Mouse (Mus musculus): ENCODE measurements around the gene Rcn1.

Rcn1 gene

DNA sequence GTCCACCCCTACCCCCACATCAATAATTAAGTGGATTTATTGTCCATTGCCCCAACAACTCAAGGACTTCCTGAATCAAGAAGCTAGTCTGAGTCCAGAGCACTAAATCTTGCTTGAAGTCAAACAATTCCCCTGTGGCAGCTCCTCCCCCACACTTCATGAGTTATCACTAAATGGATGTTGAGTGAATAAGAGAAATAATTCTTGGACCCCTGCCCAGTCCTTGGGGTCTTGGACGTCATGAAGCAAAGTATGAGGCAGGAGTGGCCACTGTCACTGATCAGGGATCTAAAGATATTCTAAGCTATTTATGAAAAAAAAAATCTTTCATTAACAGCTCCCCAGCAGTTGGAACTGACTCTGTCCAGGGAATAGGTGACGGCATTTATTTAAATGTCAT lies 6.6 kb downstream of the Rcn1 start:
- DNase-seq, result no peak

DNA sequence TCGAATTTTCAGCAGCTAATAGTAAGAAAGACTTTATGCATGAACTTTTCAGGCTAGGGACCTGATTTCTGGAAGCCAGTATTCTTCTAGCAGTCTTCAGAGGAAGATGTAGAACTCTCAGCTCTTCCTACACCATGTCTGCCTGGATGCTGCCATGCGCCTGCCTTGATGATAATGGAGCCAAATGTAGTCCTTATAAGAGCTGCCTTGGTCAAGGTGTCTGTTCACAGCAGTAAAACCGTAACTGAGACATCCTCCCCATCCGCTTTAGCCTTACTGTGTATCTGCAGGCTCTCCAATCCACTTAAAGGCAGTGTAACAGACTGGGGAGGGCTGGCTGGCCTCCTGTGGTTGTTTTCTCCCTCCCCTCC lies 7.7 kb downstream of the Rcn1 start:
- no peak for DNase-seq

DNA sequence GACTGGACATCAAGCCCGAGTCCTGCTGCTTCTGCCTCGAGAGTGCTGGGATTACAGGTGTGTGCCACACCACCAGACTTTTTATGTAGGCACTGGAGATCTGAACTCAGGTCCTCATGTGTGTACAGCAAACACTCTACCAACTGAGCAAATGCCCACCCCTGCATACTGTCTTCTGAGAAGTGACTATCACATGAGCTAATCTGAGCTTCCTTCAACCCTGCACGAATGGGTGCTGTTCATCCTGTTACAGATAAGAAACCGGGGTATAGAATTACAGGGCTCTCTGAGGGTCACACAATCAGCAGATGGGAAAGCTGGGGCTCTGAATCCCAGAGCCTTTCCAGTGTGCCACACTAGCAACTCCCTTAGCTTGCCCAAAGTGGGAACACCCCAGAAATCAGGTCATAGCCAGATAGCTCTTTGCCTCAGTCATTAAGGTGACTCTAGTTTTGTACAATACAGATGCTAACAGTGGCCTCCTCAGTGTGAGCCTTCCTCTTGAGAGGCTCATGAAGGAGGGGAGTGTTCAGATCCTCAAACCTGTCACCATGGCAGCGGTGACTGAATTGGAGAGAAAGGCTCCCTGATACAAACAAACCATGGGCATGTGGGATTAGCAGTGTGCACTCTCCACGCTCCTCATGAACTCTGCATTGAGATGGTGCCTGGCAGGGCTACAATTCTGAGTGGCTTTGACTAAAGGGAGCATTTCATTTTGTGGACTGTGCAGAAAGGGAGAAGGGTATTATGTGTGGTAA lies 8.3 kb downstream of the Rcn1 start:
- DNase-seq, result no peak

DNA sequence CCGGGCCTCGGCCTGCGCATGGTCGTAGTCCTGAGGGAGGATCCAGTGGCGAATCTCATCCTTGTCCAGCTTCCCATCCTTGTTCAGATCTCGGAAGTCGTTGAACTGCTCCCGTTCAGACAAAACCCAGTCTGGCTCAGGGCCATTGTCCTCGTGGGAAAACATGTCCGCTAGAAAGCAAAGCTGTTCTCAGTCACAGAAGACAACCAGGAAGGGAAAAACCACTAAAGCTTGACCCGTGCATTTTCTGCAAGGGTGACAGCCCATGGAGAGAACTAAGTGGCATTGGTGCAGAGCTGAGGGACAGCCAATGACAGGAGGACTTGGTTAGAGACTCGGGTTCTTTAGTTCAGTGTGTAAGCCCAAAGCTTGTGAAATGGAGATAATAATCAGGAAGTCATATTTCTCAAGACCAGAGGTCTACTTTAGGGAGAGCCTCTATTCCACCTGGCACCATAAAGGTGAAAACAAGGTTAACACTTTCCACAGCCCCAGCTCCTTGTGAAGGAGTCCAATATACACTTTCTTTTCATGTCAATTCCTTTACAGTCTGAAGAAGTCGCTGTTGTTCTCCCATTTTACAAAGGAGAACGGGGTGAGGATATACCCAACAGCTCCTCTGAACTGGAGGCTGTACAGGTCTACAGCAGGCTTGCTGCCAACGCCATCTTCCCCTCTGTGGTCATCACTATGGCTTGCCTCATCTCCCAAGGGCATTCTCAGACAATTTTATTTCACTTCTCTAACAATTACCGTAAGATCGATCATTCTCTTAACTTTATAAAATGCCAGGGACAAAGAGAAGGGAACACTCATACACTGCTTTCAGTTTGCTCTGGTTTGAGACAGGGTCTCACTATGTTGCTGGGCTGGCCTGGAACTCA lies 9.9 kb downstream of the Rcn1 start:
- no peak for DNase-seq

DNA sequence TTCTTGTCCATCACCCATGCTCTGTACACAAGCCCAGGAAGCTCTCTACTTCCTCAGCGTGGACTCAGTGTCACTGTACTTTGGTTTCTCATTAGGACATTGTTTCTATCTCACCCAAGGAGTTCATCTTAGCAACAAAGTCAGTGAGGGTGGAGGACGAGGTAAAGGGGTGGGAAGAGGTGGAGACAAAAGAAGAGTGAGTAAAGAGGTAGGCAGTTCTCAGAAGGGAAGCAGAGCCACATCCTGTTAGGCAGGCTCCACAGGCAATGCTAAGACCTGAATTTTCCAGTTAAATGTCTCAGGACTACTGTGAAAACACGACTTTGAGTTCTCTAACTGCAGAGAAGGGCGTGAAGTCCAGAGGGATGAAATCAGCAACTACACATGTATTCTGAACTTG lies 12.7 kb downstream of the Rcn1 start:
- no peak for DNase-seq

- DNase-seq, result no peak
Observed at GRCm38 (mm10) chr2:105384998-105385397, 14.1 kb downstream of the Rcn1 start.

DNA sequence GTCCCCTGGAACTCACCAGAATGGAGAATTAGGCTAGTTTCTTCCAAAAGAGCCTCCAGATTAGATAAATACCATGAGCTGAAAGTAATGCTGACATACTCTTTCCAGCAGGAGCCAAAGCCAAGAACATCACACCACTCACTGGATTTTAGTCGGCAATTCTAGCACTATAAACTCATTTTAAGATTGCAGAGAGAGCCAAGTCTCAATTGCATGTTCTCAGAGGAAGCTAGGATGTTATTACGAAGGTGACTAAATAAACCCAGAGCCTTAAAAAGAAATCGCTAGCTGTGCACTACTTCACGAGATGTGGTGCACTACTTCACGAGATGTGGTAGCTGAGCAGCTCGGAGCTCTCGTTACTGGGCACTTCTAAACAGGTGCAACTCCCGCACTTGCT lies 16.1 kb downstream of the Rcn1 start:
- no peak for DNase-seq

DNA sequence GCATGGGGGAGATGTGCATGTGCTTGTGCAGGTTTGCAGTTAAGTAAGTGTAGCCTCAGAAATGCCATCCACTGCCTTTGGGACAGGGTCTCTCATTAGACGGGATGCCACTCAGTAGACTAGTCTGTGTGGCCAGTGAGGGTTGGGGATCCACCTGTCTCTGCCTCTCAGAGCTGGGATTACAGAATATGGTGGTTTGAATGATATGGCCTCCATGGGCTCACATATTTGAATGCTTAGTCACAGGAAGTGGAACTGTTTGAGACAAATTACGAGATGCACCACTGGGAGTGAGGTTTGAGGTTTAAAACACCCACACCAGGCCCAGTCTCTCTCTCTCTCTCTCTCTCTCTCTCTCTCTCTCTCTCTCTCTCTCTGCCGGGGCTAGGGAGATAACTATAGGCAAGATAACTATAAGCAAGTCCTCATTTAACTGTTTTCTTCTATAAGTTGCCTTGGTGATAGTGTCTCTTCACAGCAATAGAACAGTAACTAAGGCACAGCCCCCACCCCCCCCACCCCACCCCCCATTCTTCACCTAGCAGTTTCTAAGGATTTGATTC lies 18.3 kb downstream of the Rcn1 start:
- DNase-seq, result no peak

- no peak for DNase-seq
Observed at GRCm38 (mm10) chr2:105379682-105380081, 19.4 kb downstream of the Rcn1 start.

DNA sequence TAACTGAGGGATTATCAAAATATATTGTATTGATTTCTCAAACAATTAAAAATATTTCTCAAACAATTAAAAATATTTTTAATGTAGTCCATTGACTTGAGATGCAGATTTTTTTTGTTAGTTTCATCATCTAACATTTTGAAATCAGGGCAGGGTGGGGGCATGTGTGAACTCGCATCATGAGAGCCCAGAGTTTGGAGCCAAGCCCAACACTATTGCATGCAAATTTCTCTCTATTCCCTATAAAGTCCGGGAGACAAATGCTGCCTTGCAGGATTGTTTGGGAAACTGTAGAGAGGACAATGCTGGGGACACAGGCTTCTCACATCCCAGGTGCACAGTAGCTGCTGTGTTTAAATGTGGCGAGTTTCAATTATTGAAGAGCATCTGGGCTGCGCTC lies 23.4 kb downstream of the Rcn1 start:
- DNase-seq, result no peak

DNA sequence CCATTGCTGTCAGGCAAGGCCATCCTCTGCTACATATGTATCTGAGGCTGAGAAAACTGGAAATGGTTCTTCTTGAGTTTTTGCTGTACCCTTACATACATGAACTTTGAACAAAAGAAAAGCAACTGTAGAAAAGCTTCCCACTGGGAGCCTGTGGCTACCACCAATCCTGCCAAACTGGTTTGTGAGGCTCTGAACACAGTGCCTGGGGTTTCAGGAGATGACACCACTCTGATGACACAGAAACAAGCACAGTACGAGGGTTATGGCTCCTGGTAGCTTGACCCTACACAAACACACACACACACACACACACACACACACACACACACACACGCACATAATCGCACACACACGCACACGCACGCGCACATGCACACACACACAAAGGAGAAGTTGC lies 23.9 kb downstream of the Rcn1 start:
- no peak for DNase-seq

DNA sequence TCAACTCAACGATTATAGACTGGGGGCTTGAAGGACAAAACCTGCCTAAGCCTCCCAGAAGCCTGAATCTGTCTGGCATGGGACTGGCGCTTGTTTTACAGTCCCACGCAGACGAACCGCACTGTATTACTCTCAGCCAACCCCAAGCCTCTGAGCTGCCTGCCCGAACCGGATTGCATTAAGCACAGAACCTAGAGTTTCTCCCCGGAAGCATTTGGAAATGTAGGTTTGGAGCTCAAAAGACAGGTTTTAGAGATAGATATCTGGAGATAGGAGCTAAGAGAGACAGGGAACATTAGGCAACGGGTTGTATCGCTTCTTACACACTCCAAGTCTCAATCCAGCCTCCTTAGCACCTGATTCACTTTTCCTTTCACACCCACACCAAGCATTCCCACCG lies 25.5 kb downstream of the Rcn1 start:
- no peak for DNase-seq

DNA sequence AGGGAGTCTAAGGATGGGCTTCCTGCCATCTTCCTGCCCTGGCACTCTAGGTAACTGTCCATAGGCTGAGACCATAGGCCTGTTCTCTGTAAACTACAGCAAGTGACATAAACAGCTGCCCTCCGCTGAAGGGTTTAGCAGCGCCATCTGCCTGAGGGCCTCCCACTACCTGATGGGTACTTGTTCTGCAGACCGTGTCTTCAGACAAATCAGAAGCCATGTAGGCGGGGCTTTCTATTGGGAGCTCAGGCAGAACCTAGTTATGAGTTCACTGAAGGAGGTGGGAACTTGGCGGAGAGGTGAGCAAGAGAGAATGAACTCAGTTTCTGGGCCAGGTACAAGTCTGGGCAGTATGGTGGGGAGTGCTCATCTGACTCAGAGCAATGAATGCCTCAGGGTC lies 26.4 kb downstream of the Rcn1 start:
- DNase-seq, result no peak

DNA sequence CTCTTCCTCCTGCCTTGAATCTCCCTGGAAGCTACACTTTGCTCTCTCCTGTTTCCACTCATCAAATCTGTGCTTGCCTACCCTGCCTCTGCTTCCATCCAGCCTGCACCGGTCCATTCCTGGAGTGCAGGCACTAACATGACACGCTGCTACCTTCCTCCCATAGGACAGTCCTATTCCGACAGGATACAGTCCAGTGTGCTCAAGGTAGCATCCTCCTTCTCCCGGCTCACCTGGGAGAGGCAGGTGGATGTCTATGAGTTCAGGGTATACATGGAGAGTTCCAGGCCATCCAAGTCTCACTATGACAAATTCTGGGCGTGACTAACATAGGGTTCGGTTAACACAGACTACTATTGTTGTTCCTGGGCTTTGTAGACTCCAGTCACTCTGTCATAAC lies 27.0 kb downstream of the Rcn1 start:
- no peak for DNase-seq

- no peak for DNase-seq
Observed at GRCm38 (mm10) chr2:105370698-105371097, 28.4 kb downstream of the Rcn1 start.

- no peak for DNase-seq
Observed at GRCm38 (mm10) chr2:105370240-105370639, 28.9 kb downstream of the Rcn1 start.

GRCm38 (mm10) chr2:105367623-105368022 lies 31.5 kb downstream of the Rcn1 start:
- DNase-seq, result no peak

DNA sequence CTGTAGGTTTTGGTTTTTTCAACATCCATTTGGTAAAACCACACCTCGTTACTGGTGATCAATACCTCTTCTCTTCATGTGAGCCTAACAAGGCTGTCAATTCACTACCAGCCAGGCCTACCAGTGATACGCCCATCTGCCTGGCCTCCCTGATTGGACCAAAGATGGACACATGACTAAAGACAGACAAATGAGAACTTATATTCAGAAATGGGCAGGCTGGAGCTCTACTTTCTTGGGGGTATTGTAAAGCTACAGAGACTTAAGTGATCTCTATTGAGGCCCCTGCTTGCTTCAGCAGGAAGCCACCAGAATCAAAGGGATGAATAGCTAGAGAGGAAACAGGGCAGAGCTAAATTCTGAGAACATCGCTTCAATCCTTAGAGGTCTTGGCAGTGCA lies 41.1 kb downstream of the Rcn1 start:
- no peak for DNase-seq

DNA sequence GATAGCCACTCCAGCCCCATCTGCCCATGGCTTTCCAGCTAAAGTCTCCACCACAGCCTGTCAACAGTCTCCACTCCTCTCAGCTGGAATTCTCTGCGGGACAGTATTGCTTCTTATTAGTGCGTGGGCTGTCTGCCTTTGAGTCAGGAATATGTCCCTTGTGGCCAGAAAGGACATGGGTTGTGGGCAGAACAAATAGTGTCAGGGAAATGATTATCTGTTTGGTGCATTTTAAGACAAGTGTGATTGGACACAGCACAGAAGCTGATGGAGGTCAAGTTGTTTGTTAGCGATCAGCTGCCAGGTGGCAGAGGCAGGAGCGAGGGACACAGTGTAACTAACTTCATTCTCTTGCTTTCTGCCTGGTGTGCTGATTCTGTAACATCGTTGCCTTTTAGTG lies 42.3 kb downstream of the Rcn1 start:
- peak in 1 of 2 experiments; percentile 27 for DNase-seq

- no peak for DNase-seq
Observed at GRCm38 (mm10) chr2:105348886-105349285, 50.2 kb downstream of the Rcn1 start.

GRCm38 (mm10) chr2:105339993-105340392 lies 59.1 kb downstream of the Rcn1 start:
- no peak for DNase-seq

DNA sequence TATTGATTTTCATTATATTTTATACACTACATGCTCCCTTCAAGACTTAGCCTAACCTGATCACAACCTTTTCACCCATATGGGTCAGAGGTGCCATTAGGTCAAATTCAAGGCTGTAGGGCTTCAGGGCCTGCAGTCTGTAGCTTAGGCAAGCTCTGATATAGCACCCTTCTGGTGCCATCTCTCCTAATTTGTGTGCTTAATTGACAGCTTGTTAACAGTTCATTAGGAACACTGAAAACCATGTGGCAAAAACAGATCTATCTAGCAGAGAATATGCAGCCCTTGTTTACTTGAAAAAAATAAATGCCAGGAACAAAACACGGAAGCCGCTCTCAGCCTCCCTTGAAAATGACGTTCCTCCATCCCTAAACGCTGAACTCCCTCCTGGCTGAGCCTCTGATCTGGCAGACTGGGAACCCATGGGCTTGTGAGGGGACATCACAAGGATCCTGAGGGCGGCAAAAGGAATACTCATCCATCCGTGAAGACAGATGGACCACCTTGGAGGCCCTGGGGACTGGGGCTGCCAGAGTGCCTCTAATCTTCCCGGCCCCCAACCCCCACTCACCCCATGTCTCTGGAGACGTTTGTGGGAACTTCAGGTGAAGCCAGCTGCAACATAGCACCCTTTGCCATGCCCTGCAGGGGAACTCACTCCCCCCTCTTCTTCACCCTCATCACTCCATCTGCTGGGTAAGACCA lies 61.8 kb downstream of the Rcn1 start:
- DNase-seq, result no peak

DNA sequence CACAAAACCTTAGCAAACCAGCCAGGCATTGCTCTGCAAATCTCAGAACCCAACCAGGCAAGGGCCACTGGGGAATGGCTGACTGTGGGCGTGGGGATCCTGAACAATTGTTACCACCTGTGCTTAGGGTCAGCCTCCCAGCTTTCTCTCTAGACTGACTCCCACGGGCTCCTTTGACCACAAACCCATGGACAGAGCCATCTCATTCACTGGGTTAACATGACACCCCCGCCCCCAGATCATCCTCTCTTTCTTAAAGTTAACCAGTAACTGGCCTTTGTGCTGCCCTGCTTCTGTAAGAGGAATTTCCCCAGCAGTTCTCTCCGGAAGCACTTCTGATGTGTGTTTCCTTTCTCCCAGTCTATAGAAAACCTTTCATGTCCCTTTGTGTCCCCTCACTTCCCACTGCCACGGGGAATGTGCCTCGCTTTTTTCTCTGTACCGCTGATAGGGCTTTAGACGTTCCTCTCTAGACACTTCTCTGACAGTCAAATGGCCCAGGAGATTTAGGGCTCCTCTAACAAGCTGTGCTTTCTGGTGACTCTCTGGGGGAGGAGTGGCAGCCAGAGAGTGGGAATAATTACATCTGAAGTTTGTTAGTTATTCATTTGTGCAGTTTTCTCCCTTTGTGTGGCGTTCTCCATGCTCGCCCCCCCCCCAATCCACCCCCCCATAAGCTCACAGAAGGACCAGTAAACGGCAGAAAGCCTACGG lies 62.6 kb downstream of the Rcn1 start:
- DNase-seq, result no peak
